In genomic region chr2:6395851-6396625, GRCm38 (mm10) we compare ENCODE assay signal across 14 mouse cellular contexts.
DNase-seq lines count a peak whose midpoint lies in the region; ATAC-seq lines count a peak whose summit lies in the region.
"Had no signal": no experiment of that assay in that cellular context is flagged by ENCODE, and none has a peak within 500 bp of the region (broad histone marks: within the 10 kb centered on the region; RNA-seq: fewer than 3 reads in every experiment).

No protein-coding gene starts in this region.

- H3K9me3 ChIP-seq in heart, embryonic 16.5 days (replicated peaks; ENCODE audit: control insufficient read depth, low read length), result no peaks in the 10 kb centered on the region
- H3K9me3 ChIP-seq in midbrain, embryonic 12.5 days, result no peaks in the 10 kb centered on the region
- H3K9me3 ChIP-seq in midbrain, embryonic 14.5 days (ENCODE audit: control insufficient read depth, low read length), result no peaks in the 10 kb centered on the region
- H3K9me3 ChIP-seq in stomach, embryonic 15.5 days, result no peaks in the 10 kb centered on the region
- H3K9me3 ChIP-seq in hindbrain, embryonic 10.5 days, result no peaks in the 10 kb centered on the region
- H3K9me3 ChIP-seq: forebrain, embryonic 10.5 days had no signal

- 0 out of 2 replicates have a peak, but pooled peaks have one; percentile 49 for ATAC-seq in heart, embryonic 16.5 days (replicated peaks; ENCODE audit: extremely low read depth, insufficient read depth, low FRiP score)
- 0 out of 2 replicates have a peak, but pooled peaks have one; percentile 47 for ATAC-seq in midbrain, embryonic 12.5 days (ENCODE audit: low FRiP score, low read depth)
- ATAC-seq in midbrain, embryonic 14.5 days (ENCODE audit: low FRiP score, low TSS enrichment), result no peak
- ATAC-seq in stomach, embryonic 15.5 days (ENCODE audit: insufficient read depth, low FRiP score, low read depth), result peak; percentile 22; the same call in 1 of the 2 replicates
- ATAC-seq: hindbrain, postnatal 0 days had no signal

- peak overlapping the region; percentile 43 for H3K4me2 ChIP-seq in heart, embryonic 16.5 days (ENCODE audit: low read depth, low read length)
- H3K4me2 ChIP-seq in midbrain, embryonic 12.5 days (replicated peaks), result no peak overlapping the region
- no peak overlapping the region for H3K4me2 ChIP-seq in midbrain, embryonic 14.5 days (ENCODE audit: low read length)
- H3K4me2 ChIP-seq in stomach, embryonic 15.5 days, result no peak overlapping the region

- peak overlapping the region; percentile 20; the same call in 1 of the 2 replicates for H3K9ac ChIP-seq in heart, embryonic 16.5 days (ENCODE audit: low read length)
- H3K9ac ChIP-seq in midbrain, embryonic 12.5 days (replicated peaks), result no peak overlapping the region
- no peak overlapping the region for H3K9ac ChIP-seq in midbrain, embryonic 14.5 days (replicated peaks; ENCODE audit: low read length)
- no peak overlapping the region for H3K9ac ChIP-seq in stomach, embryonic 15.5 days

- H3K4me1 ChIP-seq in heart, embryonic 16.5 days (ENCODE audit: control insufficient read depth, insufficient read depth, low read length), result peaks cover 18% of the 10 kb centered on the region
- peaks cover 6% of the 10 kb centered on the region; the same call in 1 of the 2 replicates for H3K4me1 ChIP-seq in midbrain, embryonic 12.5 days
- H3K4me1 ChIP-seq in midbrain, embryonic 14.5 days (ENCODE audit: control insufficient read depth, insufficient read depth, low read length), result no peaks in the 10 kb centered on the region
- H3K4me1 ChIP-seq in stomach, embryonic 15.5 days, result peaks cover 2% of the 10 kb centered on the region; the same call in 1 of the 2 replicates
- 0 out of 2 replicates have a peak, but pooled peaks cover 3% of the 10 kb centered on the region for H3K4me1 ChIP-seq in hindbrain, embryonic 10.5 days (replicated peaks)

- intact Hi-C loops in left cerebral cortex, postnatal 10 days (cut with DNase I), result no loop called here

- WGBS in heart, embryonic 16.5 days, result 53% methylated on average over 7 of the region's 7 CpGs
- WGBS in midbrain, embryonic 12.5 days, result 81% methylated on average over 7 of the region's 7 CpGs
- 74% methylated on average over 7 of the region's 7 CpGs for WGBS in midbrain, embryonic 14.5 days
- WGBS in stomach, embryonic 15.5 days, result 70% methylated on average over 7 of the region's 7 CpGs
- WGBS in hindbrain, embryonic 10.5 days, result 73% methylated on average over 7 of the region's 7 CpGs

- peak overlapping the region; percentile 71 for H3K27ac ChIP-seq in heart, embryonic 16.5 days (ENCODE audit: low read length)
- no peak overlapping the region for H3K27ac ChIP-seq in midbrain, embryonic 12.5 days (replicated peaks)
- H3K27ac ChIP-seq in midbrain, embryonic 14.5 days (replicated peaks; ENCODE audit: low read depth, low read length), result no peak overlapping the region
- no peak overlapping the region for H3K27ac ChIP-seq in stomach, embryonic 15.5 days
- H3K27ac ChIP-seq in hindbrain, embryonic 10.5 days, result no peak overlapping the region
- H3K27ac ChIP-seq: forebrain, embryonic 10.5 days; hindbrain, postnatal 0 days; left cerebral cortex, adult 2 months had no signal

- DNase-seq in heart, postnatal 4 days, result no peak
- DNase-seq in midbrain, embryonic 14.5 days, result no peak
- peak; percentile 81 for DNase-seq in induced T-regulatory cell, adult 2 months (ENCODE audit: low read depth)
- no peak for DNase-seq in hindbrain, embryonic 10.5 days (ENCODE audit: low spot score)
- no peak for DNase-seq in left cerebral cortex, postnatal 10 days (ENCODE audit: extremely low spot score in 1 of 2, low spot score in 2 of 2)
- DNase-seq: cerebellum, postnatal 10 days; lung, postnatal 4 days; right cerebral cortex, postnatal 4 days had no signal

- H3K4me3 ChIP-seq in heart, embryonic 16.5 days (ENCODE audit: low read length), result no peak overlapping the region
- no peak overlapping the region for H3K4me3 ChIP-seq in midbrain, embryonic 12.5 days
- H3K4me3 ChIP-seq in midbrain, embryonic 14.5 days (replicated peaks; ENCODE audit: low read depth, low read length), result no peak overlapping the region
- no peak overlapping the region for H3K4me3 ChIP-seq in stomach, embryonic 15.5 days (replicated peaks)
- H3K4me3 ChIP-seq in hindbrain, embryonic 10.5 days, result no peak overlapping the region
- H3K4me3 ChIP-seq: forebrain, embryonic 10.5 days; left cerebral cortex, adult 2 months had no signal

- H3K27me3 ChIP-seq in heart, embryonic 16.5 days (ENCODE audit: control insufficient read depth, insufficient read depth, low read length), result no peaks in the 10 kb centered on the region
- H3K27me3 ChIP-seq in midbrain, embryonic 12.5 days, result no peaks in the 10 kb centered on the region
- H3K27me3 ChIP-seq in midbrain, embryonic 14.5 days (ENCODE audit: control insufficient read depth, insufficient read depth, low read length), result no peaks in the 10 kb centered on the region
- H3K27me3 ChIP-seq in stomach, embryonic 15.5 days (replicated peaks), result no peaks in the 10 kb centered on the region
- no peaks in the 10 kb centered on the region for H3K27me3 ChIP-seq in hindbrain, embryonic 10.5 days (ENCODE audit: insufficient read depth, poor library complexity, severe bottlenecking)

- H3K36me3 ChIP-seq in heart, embryonic 16.5 days (ENCODE audit: control insufficient read depth, insufficient read depth), result 0 out of 2 replicates have a peak, but pooled peaks cover 3% of the 10 kb centered on the region
- H3K36me3 ChIP-seq in midbrain, embryonic 12.5 days, result peaks cover 3% of the 10 kb centered on the region; the same call in 1 of the 2 replicates
- no peaks in the 10 kb centered on the region for H3K36me3 ChIP-seq in midbrain, embryonic 14.5 days (ENCODE audit: control insufficient read depth, insufficient read depth, low read length)
- H3K36me3 ChIP-seq in stomach, embryonic 15.5 days, result no peaks in the 10 kb centered on the region
- peaks cover 23% of the 10 kb centered on the region for H3K36me3 ChIP-seq in hindbrain, embryonic 10.5 days
